Mouse (Mus musculus) adrenal gland, postnatal 4 days (tissue): ENCODE results near the gene Tdrd9. TPM values are rescaled to one million over a fixed set of nuclear protein-coding genes. Genes with fewer than 3 reads are reported as not detected.

Experiments used
- DNase-seq, 2 experiments: peaks; one replicate each; pipeline ENCODE4 v3.0.0; 2021 to 2022; ENCODE audit warnings: low spot score in 2 of 2, mixed read lengths in 2 of 2
- total RNA-seq, 2 experiments: library from RNA; stranded (reverse); gene quantifications; 2 replicates each; pipeline ENCODE4 v1.2.3; 2021

Tdrd9 gene
- total RNA-seq, 2 experiments from 2014 or later, result 0.34 to 0.40 TPM

- DNase-seq, result peak in 1 of 2 experiments; percentile 56
Measured at GRCm38 (mm10) chr12:111958101-111958865, 13.1 kb upstream of the Tdrd9 start.

GRCm38 (mm10) chr12:111963339-111963738, 8.0 kb upstream of the Tdrd9 start:
- DNase-seq, result no peak

GRCm38 (mm10) chr12:111966683-111967173, 4.6 kb upstream of the Tdrd9 start, which contains the start of gene Atp5mpl:
Gene Atp5mpl (minus strand): TSS chr12:111966977.
- DNase-seq, result peak; percentile 95 to 96

GRCm38 (mm10) chr12:111970085-111970484, 1.3 kb upstream of the Tdrd9 start:
- DNase-seq, result no peak

GRCm38 (mm10) chr12:111972504-111972903, 1.1 kb downstream of the Tdrd9 start:
- DNase-seq, result no peak

- DNase-seq, result no peak
Measured at GRCm38 (mm10) chr12:111974578-111974977, 3.2 kb downstream of the Tdrd9 start.

GRCm38 (mm10) chr12:111977138-111977537, 5.8 kb downstream of the Tdrd9 start:
- no peak for DNase-seq

GRCm38 (mm10) chr12:111978274-111978673, 6.9 kb downstream of the Tdrd9 start:
- DNase-seq, result no peak

- DNase-seq, result no peak
Measured at GRCm38 (mm10) chr12:111980887-111981367, 9.6 kb downstream of the Tdrd9 start, which contains the start of gene Rd3l. Gene Rd3l (minus strand): TSS chr12:111981317.

GRCm38 (mm10) chr12:111981831-111982230, 10.5 kb downstream of the Tdrd9 start:
- no peak for DNase-seq

- no peak for DNase-seq
Measured at GRCm38 (mm10) chr12:111983165-111983564, 11.8 kb downstream of the Tdrd9 start.

GRCm38 (mm10) chr12:111986756-111987155, 15.4 kb downstream of the Tdrd9 start:
- DNase-seq, result no peak

GRCm38 (mm10) chr12:111992626-111993025, 21.3 kb downstream of the Tdrd9 start:
- no peak for DNase-seq

- DNase-seq, result no peak
Measured at GRCm38 (mm10) chr12:111995161-111995560, 23.8 kb downstream of the Tdrd9 start.

GRCm38 (mm10) chr12:111999735-112000134, 28.4 kb downstream of the Tdrd9 start:
- no peak for DNase-seq

GRCm38 (mm10) chr12:112001223-112001622, 29.9 kb downstream of the Tdrd9 start:
- DNase-seq, result peak; percentile 46 to 61

GRCm38 (mm10) chr12:112012511-112013270, 41.3 kb downstream of the Tdrd9 start:
- DNase-seq, result no peak

GRCm38 (mm10) chr12:112013271-112013801, 42.0 kb downstream of the Tdrd9 start:
- no peak for DNase-seq

- DNase-seq, result no peak
Measured at GRCm38 (mm10) chr12:112016346-112016745, 45.0 kb downstream of the Tdrd9 start.

- no peak for DNase-seq
Measured at GRCm38 (mm10) chr12:112023306-112023705, 51.9 kb downstream of the Tdrd9 start.

- no peak for DNase-seq
Measured at GRCm38 (mm10) chr12:112024581-112025310, 53.4 kb downstream of the Tdrd9 start.
